Mouse (Mus musculus) bone marrow, adult 2 months (tissue): ENCODE data around the gene Rps16.

Source experiments
- CTCF ChIP-seq: fragments of 200-500 bp; IDR thresholded peaks from 2 replicates; pipeline ENCODE4 v1.5.1; 2011; ENCODE audit warnings: low read length, control low read depth; ENCODE audit not compliant: control insufficient read depth, insufficient read depth
- POLR2A ChIP-seq: fragments of 200-500 bp; IDR thresholded peaks from 2 replicates; pipeline ENCODE4 v1.6.1; 2011; ENCODE audit warnings: low read depth, mild to moderate bottlenecking, control low read depth, low read length, borderline replicate concordance; ENCODE audit not compliant: control insufficient read depth

DNA sequence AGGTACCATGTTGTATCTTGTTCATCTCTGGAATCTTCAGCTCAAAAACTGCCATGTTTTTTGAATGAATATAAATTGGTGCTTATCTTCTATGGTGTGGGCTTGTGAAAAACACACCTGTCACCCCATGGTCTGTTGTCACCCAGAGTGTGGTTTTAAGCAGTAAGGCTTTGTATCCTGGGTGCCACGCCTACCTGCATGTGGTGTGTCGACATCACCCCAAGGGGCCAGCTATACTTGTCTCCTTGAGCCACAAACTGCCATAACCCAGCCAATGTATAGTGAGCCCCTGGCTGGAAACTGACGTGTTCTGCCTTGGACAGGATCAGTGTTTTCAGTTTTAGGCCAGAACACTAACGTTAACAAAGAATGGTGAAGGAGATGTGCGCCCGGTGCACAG lies 33.7 kb downstream of the Rps16 start:
- TF ChIP-seq CTCF: no peak
- no peak for TF ChIP-seq POLR2A
